Mouse (Mus musculus) c-Kit-positive CD71-positive TER-119-negative erythroid progenitor cells, embryonic 14.5 days (primary cell): ENCODE data around the gene Cpt1a.

Source experiments
- DNase-seq: peaks from one replicate; pipeline ENCODE4 v3.0.0-alpha.2; 2013; ENCODE audit warnings: low read depth

Cpt1a gene

DNA sequence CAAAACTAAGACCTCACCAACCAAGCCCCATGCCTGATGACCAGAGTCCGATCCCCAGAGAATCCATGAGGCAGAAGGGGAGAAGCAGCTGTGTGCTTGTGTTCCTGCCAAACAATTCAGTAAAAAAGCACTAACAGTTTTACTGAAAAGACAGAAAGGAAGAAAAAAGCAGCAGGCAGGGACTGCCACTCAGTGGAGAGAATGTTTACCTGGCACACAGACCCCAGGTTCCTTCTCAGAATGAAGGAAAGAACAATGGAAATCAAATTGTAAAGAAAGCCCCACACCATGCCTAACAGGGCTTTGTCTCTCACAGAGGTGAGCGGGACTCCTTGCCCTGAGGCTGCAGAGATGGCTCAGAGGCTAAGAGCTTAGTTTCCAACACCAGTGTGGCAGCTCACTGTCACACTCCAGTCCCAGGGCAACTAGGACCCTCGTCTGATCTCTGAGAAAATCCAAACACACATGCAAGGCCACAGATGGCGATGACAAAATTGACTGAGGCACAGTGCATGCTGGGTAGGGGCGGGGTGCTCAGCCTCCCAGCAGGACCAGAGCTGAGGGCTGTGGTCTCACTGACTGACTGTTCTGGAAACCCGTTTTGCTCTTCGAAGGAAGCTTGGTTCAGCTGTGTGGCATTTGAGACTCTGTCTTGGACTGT, 107.2 kb downstream of the Cpt1a start:
- no peak for DNase-seq

DNA sequence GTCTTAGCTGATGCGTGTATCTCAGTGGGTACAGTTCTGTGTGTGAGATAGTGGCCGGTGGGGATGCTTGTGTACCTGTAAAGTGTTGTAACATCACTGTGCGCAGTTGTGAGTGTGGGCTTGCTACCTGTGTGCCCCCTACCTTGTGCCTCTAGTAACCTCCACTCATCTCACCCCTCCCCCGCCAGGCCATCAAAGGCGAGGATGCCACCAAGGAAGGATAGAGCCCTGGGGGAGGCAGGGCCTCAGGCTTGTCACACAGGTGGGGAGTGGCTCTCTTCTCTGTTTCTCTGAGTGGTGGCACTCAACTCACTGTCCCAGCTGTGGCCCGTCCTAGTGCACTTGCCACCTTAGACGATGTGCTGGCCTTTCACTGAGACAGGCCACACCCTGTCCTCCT, 108.9 kb downstream of the Cpt1a start:
- DNase-seq = no peak

DNA sequence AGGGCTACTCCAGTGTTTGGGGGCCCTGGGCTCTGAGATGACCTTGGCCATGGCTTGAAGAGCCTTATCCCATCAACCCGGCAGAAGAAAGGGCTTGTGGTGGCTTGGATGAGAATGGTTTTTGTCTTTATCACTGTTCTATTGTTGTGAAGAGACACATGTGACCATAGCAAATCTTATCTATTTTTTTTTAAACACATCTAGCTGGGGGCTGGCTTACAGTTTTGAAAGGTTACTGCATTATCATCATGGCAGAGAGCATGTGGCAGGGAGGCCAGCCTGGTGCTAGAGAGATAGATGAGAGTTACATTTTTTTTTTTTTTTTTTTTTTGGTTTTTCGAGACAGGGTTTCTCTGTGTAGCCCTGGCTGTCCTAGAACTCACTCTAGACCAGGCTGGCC, 109.8 kb downstream of the Cpt1a start:
- DNase-seq = no peak

DNA sequence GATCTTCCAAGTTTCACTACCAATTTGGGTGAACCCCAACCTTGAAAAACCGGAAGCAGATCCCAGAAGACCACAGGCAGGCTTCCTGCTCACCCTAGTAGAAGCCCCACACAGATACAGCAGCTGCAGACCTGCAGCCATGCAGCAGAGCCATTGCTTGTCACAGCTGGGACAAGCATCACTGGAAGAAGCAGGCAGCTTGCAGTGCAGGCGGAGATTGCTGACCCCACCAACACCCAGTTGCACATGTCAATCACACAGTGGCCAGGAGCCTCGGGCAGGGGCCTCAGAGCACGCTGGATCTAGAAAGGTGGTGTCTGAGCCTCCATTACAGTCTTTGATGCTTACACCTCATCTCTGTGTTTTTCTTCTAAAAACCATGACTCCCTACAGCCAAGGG, 112.0 kb downstream of the Cpt1a start:
- DNase-seq = no peak

DNA sequence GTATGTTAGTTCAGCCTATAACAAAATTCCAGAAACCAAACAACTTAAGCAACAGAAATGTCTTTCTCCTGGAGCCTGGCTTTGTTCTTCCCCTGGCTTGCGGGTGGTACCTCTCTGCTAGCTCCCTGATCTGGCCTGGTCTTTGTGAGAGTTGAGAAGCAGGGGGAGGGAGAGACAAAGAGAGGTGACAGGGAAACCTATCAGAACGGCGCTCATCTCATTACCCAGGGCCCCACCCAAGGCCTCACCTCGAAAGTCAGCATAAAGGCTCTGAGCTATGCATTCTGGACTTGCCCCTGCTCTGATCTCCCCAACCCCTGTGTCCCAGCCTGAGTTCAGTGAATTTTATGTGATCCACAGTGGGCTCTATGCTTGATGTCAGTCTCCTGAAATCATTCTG, 112.5 kb downstream of the Cpt1a start:
- no peak for DNase-seq
